Mouse (Mus musculus) ES-E14 (cell line): ENCODE results near the gene Ly9.

Experiments
- CHD2 ChIP-seq: IDR thresholded peaks from 2 replicates; pipeline ENCODE4 v1.6.1; 2014; ENCODE audit warnings: mild to moderate bottlenecking, low read depth, low read length, inconsistent platforms
- MAFK ChIP-seq: IDR thresholded peaks from 2 replicates; pipeline ENCODE4 v1.6.1; 2014; ENCODE audit warnings: mild to moderate bottlenecking, low read depth, low read length, inconsistent platforms; ENCODE audit not compliant: insufficient read depth
- ZC3H11A ChIP-seq: IDR thresholded peaks from 2 replicates; pipeline ENCODE4 v1.6.1; 2012; ENCODE audit warnings: low read depth, mild to moderate bottlenecking, inconsistent platforms, low read length, borderline replicate concordance

GRCm38 (mm10) chr1:171635696-171636095 is 28.5 kb upstream of the Ly9 start:
- TF ChIP-seq ZC3H11A: no peak
- no peak for TF ChIP-seq CHD2
- TF ChIP-seq MAFK: no peak
